Mouse (Mus musculus) embryonic facial prominence, embryonic 12.5 days (tissue): Measurements from ENCODE around the gene Rapgef3. TPM values are rescaled to one million over a fixed set of nuclear protein-coding genes. Genes with fewer than 3 reads are reported as not detected.

Experiments
- ATAC-seq: fragments of 200-750 bp; cut with Nextera tagmentation; 2 replicates; pipeline ENCODE4 v1.8.0; 2017; ENCODE audit not compliant: insufficient number of reproducible peaks, insufficient read depth, low FRiP score, low TSS enrichment
- H3K27ac ChIP-seq: fragments of 300-500 bp; sonication (generic); 2 replicates; pipeline ENCODE4 v1.5.1; 2016; ENCODE audit warnings: mild to moderate bottlenecking
- H3K27me3 ChIP-seq: fragments of 300-500 bp; sonication (generic); 2 replicates; pipeline ENCODE4 v1.6.1; 2016; ENCODE audit warnings: mild to moderate bottlenecking, moderate library complexity
- H3K36me3 ChIP-seq: fragments of 300-500 bp; sonication (generic); 2 replicates; pipeline ENCODE4 v1.6.1; 2016; ENCODE audit warnings: mild to moderate bottlenecking
- H3K4me1 ChIP-seq: fragments of 300-500 bp; sonication (generic); 2 replicates; pipeline ENCODE4 v1.6.1; 2016
- H3K4me2 ChIP-seq: fragments of 300-500 bp; sonication (generic); replicated peaks from 2 replicates; pipeline ENCODE4 v1.6.1; 2016; ENCODE audit warnings: mild to moderate bottlenecking, moderate library complexity
- H3K4me3 ChIP-seq: fragments of 300-500 bp; sonication (generic); 2 replicates; pipeline ENCODE4 v1.5.1; 2016; ENCODE audit warnings: mild to moderate bottlenecking
- H3K9ac ChIP-seq: fragments of 300-500 bp; sonication (generic); 2 replicates; pipeline ENCODE4 v1.6.1; 2016; ENCODE audit warnings: mild to moderate bottlenecking, moderate library complexity
- H3K9me3 ChIP-seq: fragments of 300-500 bp; sonication (generic); 2 replicates; pipeline ENCODE4 v1.6.1; 2016; ENCODE audit warnings: mild to moderate bottlenecking, moderate library complexity
- WGBS: fragments of 180-500 bp; shearing (Covaris S2); methylation state at CpG from one replicate; pipeline ENCODE4 v1.1.7; 2016; 5-methylcytosine and 5-hydroxymethylcytosine counted together
- polyA plus RNA-seq: library from polyadenylated mRNA; unstranded; fragments of >200 nt; fragmentation: Nextera tagmentation; extraction: Ambion mirVana; gene quantifications from 2 replicates; pipeline ENCODE4 v1.2.1, GENCODE M21; 2016

Rapgef3 gene
- polyA plus RNA-seq, 1 experiment from 2014 or later = 10.5 TPM

GRCm38 (mm10) chr15:97781961-97782748, 14.4 kb upstream of the Rapgef3 start:
- Histone ChIP-seq H3K9ac (no peak overlapping the region), H3K27me3 (no peaks in the 10 kb centered on the region), H3K4me2 (peak overlapping the region; percentile 34), H3K36me3 (no peaks in the 10 kb centered on the region), H3K4me1 (peaks cover 22% of the 10 kb centered on the region), H3K27ac (peak overlapping the region; percentile 36), H3K4me3 (no peak overlapping the region), H3K9me3 (no peaks in the 10 kb centered on the region)
- WGBS = 4% methylated on average over 24 of the region's 24 CpGs
- no peak for ATAC-seq

- H3K4me1 ChIP-seq = peaks cover 22% of the 10 kb centered on the region
- H3K4me2 ChIP-seq = no peak overlapping the region
- no peak overlapping the region for H3K4me3 ChIP-seq
- no peaks in the 10 kb centered on the region for H3K36me3 ChIP-seq
- no peak overlapping the region for H3K9ac ChIP-seq
- no peaks in the 10 kb centered on the region for H3K27me3 ChIP-seq
- H3K9me3 ChIP-seq = no peaks in the 10 kb centered on the region
- 54% methylated on average over 12 of the region's 12 CpGs for WGBS
- H3K27ac ChIP-seq = peak overlapping the region; percentile 5; the same call in 1 of the 2 replicates
- no peak for ATAC-seq
These were observed 12.8 kb upstream of the Rapgef3 start for GRCm38 (mm10) chr15:97780611-97781031.

GRCm38 (mm10) chr15:97779576-97779975, 11.8 kb upstream of the Rapgef3 start:
- WGBS = 92% methylated on average over 1 of the region's 1 CpGs
- no peak overlapping the region for H3K4me2 ChIP-seq
- H3K9ac ChIP-seq = no peak overlapping the region
- ATAC-seq = no peak
- peaks cover 22% of the 10 kb centered on the region for H3K4me1 ChIP-seq
- no peak overlapping the region for H3K4me3 ChIP-seq
- no peaks in the 10 kb centered on the region for H3K36me3 ChIP-seq
- no peaks in the 10 kb centered on the region for H3K27me3 ChIP-seq
- H3K9me3 ChIP-seq = no peaks in the 10 kb centered on the region
- no peak overlapping the region for H3K27ac ChIP-seq

- no peak for ATAC-seq
- Histone ChIP-seq H3K9ac (no peak within 1 kb of the TSS), H3K9me3 (no peaks in the 10 kb centered on the region), H3K36me3 (no peaks in the 10 kb centered on the region), H3K4me2 (no peak within 1 kb of the TSS), H3K27me3 (no peaks in the 10 kb centered on the region), H3K4me3 (no peak within 1 kb of the TSS), H3K27ac (no peak within 1 kb of the TSS), H3K4me1 (peaks cover 30% of the 10 kb centered on the region)
- WGBS = 61% methylated on average over 8 of the region's 8 CpGs
These were observed 10.7 kb upstream of the Rapgef3 start, which contains the start of gene Slc48a1 for GRCm38 (mm10) chr15:97778311-97779098. Gene Slc48a1, plus strand, starts transcription at chr15:97778520.

GRCm38 (mm10) chr15:97776919-97777318, 9.1 kb upstream of the Rapgef3 start:
- no peak for ATAC-seq
- H3K27ac ChIP-seq = no peak overlapping the region
- H3K9ac ChIP-seq = no peak overlapping the region
- no peaks in the 10 kb centered on the region for H3K36me3 ChIP-seq
- H3K4me1 ChIP-seq = peaks cover 33% of the 10 kb centered on the region
- H3K4me3 ChIP-seq = no peak overlapping the region
- H3K4me2 ChIP-seq = no peak overlapping the region
- no peaks in the 10 kb centered on the region for H3K27me3 ChIP-seq
- H3K9me3 ChIP-seq = no peaks in the 10 kb centered on the region
- WGBS = 79% methylated on average over 6 of the region's 6 CpGs

- Histone ChIP-seq H3K4me1 (peaks cover 29% of the 10 kb centered on the region), H3K4me3 (no peak overlapping the region), H3K9ac (no peak overlapping the region), H3K27me3 (peaks cover 1% of the 10 kb centered on the region; the same call in 1 of the 2 replicates), H3K4me2 (no peak overlapping the region), H3K36me3 (no peaks in the 10 kb centered on the region), H3K9me3 (no peaks in the 10 kb centered on the region), H3K27ac (no peak overlapping the region)
- ATAC-seq = no peak
- WGBS = 12% methylated on average over 8 of the region's 8 CpGs
These were observed 8.7 kb upstream of the Rapgef3 start for GRCm38 (mm10) chr15:97776514-97776913.

- Histone ChIP-seq H3K36me3 (no peaks in the 10 kb centered on the region), H3K4me2 (no peak overlapping the region), H3K27me3 (peaks cover 9% of the 10 kb centered on the region; the same call in 1 of the 2 replicates), H3K4me3 (no peak overlapping the region), H3K27ac (peak overlapping the region; percentile 77), H3K9ac (no peak overlapping the region; the same call in 1 of the 2 replicates), H3K9me3 (no peaks in the 10 kb centered on the region), H3K4me1 (peaks cover 18% of the 10 kb centered on the region)
- 54% methylated on average over 5 of the region's 5 CpGs for WGBS
- no peak for ATAC-seq
These were observed 6.2 kb upstream of the Rapgef3 start for GRCm38 (mm10) chr15:97773961-97774370.

GRCm38 (mm10) chr15:97773108-97773507, 5.3 kb upstream of the Rapgef3 start:
- H3K9me3 ChIP-seq = no peaks in the 10 kb centered on the region
- no peak overlapping the region for H3K9ac ChIP-seq
- H3K27me3 ChIP-seq = peaks cover 10% of the 10 kb centered on the region
- peaks cover 24% of the 10 kb centered on the region for H3K4me1 ChIP-seq
- H3K27ac ChIP-seq = peak overlapping the region; percentile 77
- peak; percentile 67; the same call in 1 of the 2 replicates for ATAC-seq
- no peaks in the 10 kb centered on the region for H3K36me3 ChIP-seq
- WGBS = 24% methylated on average over 5 of the region's 5 CpGs
- no peak overlapping the region for H3K4me3 ChIP-seq
- H3K4me2 ChIP-seq = peak overlapping the region; percentile 10; the same call in 1 of the 2 replicates

- Histone ChIP-seq H3K4me3 (no peak overlapping the region), H3K36me3 (no peaks in the 10 kb centered on the region), H3K4me2 (no peak overlapping the region), H3K27ac (no peak overlapping the region), H3K27me3 (peaks cover 33% of the 10 kb centered on the region), H3K9me3 (no peaks in the 10 kb centered on the region), H3K4me1 (peaks cover 48% of the 10 kb centered on the region), H3K9ac (no peak overlapping the region)
- 76% methylated on average over 8 of the region's 8 CpGs for WGBS
- no peak for ATAC-seq
These were observed 2.5 kb upstream of the Rapgef3 start for GRCm38 (mm10) chr15:97770280-97770679.

- Histone ChIP-seq H3K4me1 (peaks cover 43% of the 10 kb centered on the region), H3K9ac (peak overlapping the region; percentile 47), H3K9me3 (no peaks in the 10 kb centered on the region), H3K4me2 (peak overlapping the region; percentile 94), H3K4me3 (peak overlapping the region; percentile 48), H3K27ac (0 out of 2 replicates have a peak overlapping the region, but pooled peaks have one; percentile 54), H3K27me3 (peaks cover 41% of the 10 kb centered on the region), H3K36me3 (no peaks in the 10 kb centered on the region)
- ATAC-seq = no peak
- WGBS = 1% methylated on average over 18 of the region's 18 CpGs
These were observed 420 bp upstream of the Rapgef3 start for GRCm38 (mm10) chr15:97768192-97768591.

- peak overlapping the region; percentile 94 for H3K4me2 ChIP-seq
- 0 out of 2 replicates have a peak overlapping the region, but pooled peaks have one; percentile 47 for H3K9ac ChIP-seq
- peaks cover 41% of the 10 kb centered on the region for H3K27me3 ChIP-seq
- H3K4me1 ChIP-seq = peaks cover 36% of the 10 kb centered on the region
- WGBS = 11% methylated on average over 23 of the region's 23 CpGs
- H3K27ac ChIP-seq = 0 out of 2 replicates have a peak overlapping the region, but pooled peaks have one; percentile 38
- no peaks in the 10 kb centered on the region for H3K9me3 ChIP-seq
- ATAC-seq = no peak
- H3K4me3 ChIP-seq = peak overlapping the region; percentile 48
- H3K36me3 ChIP-seq = no peaks in the 10 kb centered on the region
These were observed 1.0 kb downstream of the Rapgef3 start for GRCm38 (mm10) chr15:97766594-97767279.
